Mouse (Mus musculus) ovary, postnatal 14 days (tissue): ENCODE results near the gene Hcn3.
"Not testable (repeated sequence)": the region's sequence is repeated elsewhere in the genome, so short reads cannot be mapped to it uniquely, and the experiment has no call there.

Experiments used
- DNase-seq: peaks from one replicate; pipeline ENCODE4 v3.0.0; 2022; ENCODE audit warnings: low spot score

Hcn3 gene

GRCm38 (mm10) chr3:89181749-89182500 is 21.9 kb upstream of the Hcn3 start:
- no peak for DNase-seq

GRCm38 (mm10) chr3:89179056-89179455 is 19.1 kb upstream of the Hcn3 start:
- DNase-seq, result no peak

GRCm38 (mm10) chr3:89178107-89178385 is 18.1 kb upstream of the Hcn3 start:
- no peak for DNase-seq

GRCm38 (mm10) chr3:89177242-89178106 is 17.5 kb upstream of the Hcn3 start, which contains the start of gene Scamp3:
Gene Scamp3 (plus strand): TSS chr3:89177473.
- peak; percentile 69 for DNase-seq

GRCm38 (mm10) chr3:89176421-89176820 is 16.4 kb upstream of the Hcn3 start:
- DNase-seq, result no peak

- DNase-seq, result no peak
These were observed 15.5 kb upstream of the Hcn3 start for GRCm38 (mm10) chr3:89175544-89175943.

GRCm38 (mm10) chr3:89174844-89175243 is 14.8 kb upstream of the Hcn3 start:
- no peak for DNase-seq

- DNase-seq, result no peak
These were observed 6.9 kb upstream of the Hcn3 start for GRCm38 (mm10) chr3:89166945-89167344.

GRCm38 (mm10) chr3:89165268-89165870 is 5.4 kb upstream of the Hcn3 start:
- no peak for DNase-seq

GRCm38 (mm10) chr3:89164506-89165267 is 4.7 kb upstream of the Hcn3 start, which contains the start of gene Clk2:
Gene Clk2 (plus strand): TSS chr3:89164795.
- peak; percentile 88 for DNase-seq

- no peak for DNase-seq
These were observed 3.7 kb upstream of the Hcn3 start for GRCm38 (mm10) chr3:89163643-89164245.

- no peak for DNase-seq
These were observed 3.1 kb upstream of the Hcn3 start for GRCm38 (mm10) chr3:89163123-89163522.

- no peak for DNase-seq
These were observed 1.8 kb upstream of the Hcn3 start for GRCm38 (mm10) chr3:89161786-89162185.

GRCm38 (mm10) chr3:89161207-89161606 is 1.2 kb upstream of the Hcn3 start:
- not testable (repeated sequence) for DNase-seq

GRCm38 (mm10) chr3:89159211-89159610 is 785 bp downstream of the Hcn3 start:
- DNase-seq, result peak; percentile 58

- no peak for DNase-seq
These were observed 1.3 kb downstream of the Hcn3 start for GRCm38 (mm10) chr3:89158651-89159050.

- no peak for DNase-seq
These were observed 3.0 kb downstream of the Hcn3 start for GRCm38 (mm10) chr3:89156951-89157350.

- no peak for DNase-seq
These were observed 7.7 kb downstream of the Hcn3 start for GRCm38 (mm10) chr3:89152084-89152835.

GRCm38 (mm10) chr3:89148567-89148966 is 11.4 kb downstream of the Hcn3 start:
- no peak for DNase-seq

- DNase-seq, result no peak
These were observed 12.1 kb downstream of the Hcn3 start for GRCm38 (mm10) chr3:89147979-89148311.
